Mouse (Mus musculus) forebrain, embryonic 11.5 days (tissue): ENCODE results near the gene Gpr50. TPM values are rescaled to one million over a fixed set of nuclear protein-coding genes. Genes with fewer than 3 reads are reported as not detected.

Experiments used
- ATAC-seq: fragments of 200-750 bp; cut with Nextera tagmentation; replicated peaks from 2 replicates; pipeline ENCODE4 v1.8.0; 2017; ENCODE audit warnings: moderate TSS enrichment; ENCODE audit not compliant: low FRiP score
- DNase-seq: peaks from one replicate; pipeline ENCODE4 v3.0.0-alpha.2; 2017; ENCODE audit warnings: low spot score
- H3K27ac ChIP-seq: fragments of 300-500 bp; sonication (generic); 2 replicates; pipeline ENCODE4 v1.5.1; 2014; ENCODE audit warnings: low read depth, low read length
- H3K27me3 ChIP-seq: fragments of 300-500 bp; sonication (generic); 2 replicates; pipeline ENCODE4 v1.6.1; 2014; ENCODE audit warnings: mild to moderate bottlenecking, low read length, mixed read lengths; ENCODE audit not compliant: control insufficient read depth, insufficient read depth
- H3K36me3 ChIP-seq: fragments of 300-500 bp; sonication (generic); 2 replicates; pipeline ENCODE4 v1.6.1; 2014; ENCODE audit warnings: mild to moderate bottlenecking, low read length, moderate library complexity, mixed read lengths; ENCODE audit not compliant: control insufficient read depth, insufficient read depth
- H3K4me1 ChIP-seq: fragments of 300-500 bp; sonication (generic); replicated peaks from 2 replicates; pipeline ENCODE4 v1.6.1; 2014; ENCODE audit warnings: low read length, mixed read lengths; ENCODE audit not compliant: control insufficient read depth, insufficient read depth
- H3K4me2 ChIP-seq: fragments of 300-500 bp; sonication (generic); 2 replicates; pipeline ENCODE4 v1.6.1; 2014; ENCODE audit warnings: low read depth, mild to moderate bottlenecking, low read length, moderate library complexity, mixed read lengths; ENCODE audit not compliant: severe bottlenecking
- H3K4me3 ChIP-seq: fragments of 300-500 bp; sonication (generic); 2 replicates; pipeline ENCODE4 v1.5.1; 2014; ENCODE audit warnings: low read depth, low read length
- H3K9ac ChIP-seq: fragments of 300-500 bp; sonication (generic); 2 replicates; pipeline ENCODE4 v1.6.1; 2014; ENCODE audit warnings: low read length
- H3K9me3 ChIP-seq: fragments of 300-500 bp; sonication (generic); 2 replicates; pipeline ENCODE4 v1.6.1; 2016; ENCODE audit warnings: low read length, mixed read lengths; ENCODE audit not compliant: control insufficient read depth
- WGBS: fragments of 180-500 bp; shearing (Covaris S2); extraction: QIAGEN DNeasy Blood & Tissue Kit; methylation state at CpG from one replicate; pipeline ENCODE4 v1.1.7; 2014; 5-methylcytosine and 5-hydroxymethylcytosine counted together
- polyA plus RNA-seq: library from polyadenylated mRNA; unstranded; fragments of >200 nt; fragmentation: Nextera tagmentation; extraction: Ambion mirVana; gene quantifications from 2 replicates; pipeline ENCODE4 v1.2.1, GENCODE M21; 2014

Gpr50 gene
- 5.2 and 6.2 TPM in 2 replicates for polyA plus RNA-seq

GRCm38 (mm10) chrX:71663374-71663773, at the start of gene Gpr50:
Gene Gpr50, plus strand, starts transcription at chrX:71663667.
- Histone ChIP-seq H3K4me2 (peak within 1 kb of the TSS; percentile 64), H3K27ac (no peak within 1 kb of the TSS), H3K9ac (peak within 1 kb of the TSS; percentile 45), H3K36me3 (no peaks in the 10 kb centered on the region), H3K27me3 (peaks cover 52% of the 10 kb centered on the region), H3K4me3 (peak within 1 kb of the TSS; percentile 37), H3K9me3 (peaks cover 5% of the 10 kb centered on the region; the same call in 1 of the 2 replicates), H3K4me1 (no peaks in the 10 kb centered on the region)
- ATAC-seq (peak; percentile 60; the same call in 1 of the 2 replicates), DNase-seq (no peak)
- WGBS = 28% methylated on average over 9 of the region's 9 CpGs

GRCm38 (mm10) chrX:71622286-71622685, 41.2 kb upstream of the Gpr50 start:
- WGBS = 79% methylated on average over 1 of the region's 1 CpGs
- H3K4me2 ChIP-seq = no peak overlapping the region
- ATAC-seq (no peak), DNase-seq (no peak)
- no peak overlapping the region for H3K9ac ChIP-seq
- H3K36me3 ChIP-seq = no peaks in the 10 kb centered on the region
- no peaks in the 10 kb centered on the region for H3K27me3 ChIP-seq
- H3K4me1 ChIP-seq = no peaks in the 10 kb centered on the region
- H3K9me3 ChIP-seq = no peaks in the 10 kb centered on the region
- no peak overlapping the region for H3K4me3 ChIP-seq
- H3K27ac ChIP-seq = no peak overlapping the region

GRCm38 (mm10) chrX:71623843-71624242, 39.6 kb upstream of the Gpr50 start:
- DNase-seq (peak; percentile 60), ATAC-seq (no peak)
- no peak overlapping the region for H3K4me2 ChIP-seq
- no peak overlapping the region for H3K9ac ChIP-seq
- no peak overlapping the region for H3K27ac ChIP-seq
- 7% methylated on average over 1 of the region's 1 CpGs for WGBS
- H3K4me1 ChIP-seq = no peaks in the 10 kb centered on the region
- no peaks in the 10 kb centered on the region for H3K9me3 ChIP-seq
- H3K36me3 ChIP-seq = no peaks in the 10 kb centered on the region
- no peaks in the 10 kb centered on the region for H3K27me3 ChIP-seq
- H3K4me3 ChIP-seq = no peak overlapping the region

- Histone ChIP-seq H3K36me3 (no peaks in the 10 kb centered on the region), H3K27me3 (no peaks in the 10 kb centered on the region), H3K4me1 (no peaks in the 10 kb centered on the region), H3K27ac (no peak overlapping the region), H3K9me3 (no peaks in the 10 kb centered on the region), H3K9ac (no peak overlapping the region), H3K4me3 (no peak overlapping the region), H3K4me2 (no peak overlapping the region)
- ATAC-seq = no peak
- DNase-seq = peak; percentile 57
- 20% methylated on average over 4 of the region's 4 CpGs for WGBS
These were observed 35.2 kb upstream of the Gpr50 start for GRCm38 (mm10) chrX:71628306-71628705.

GRCm38 (mm10) chrX:71630709-71631108, 32.8 kb upstream of the Gpr50 start:
- Histone ChIP-seq H3K4me1 (no peaks in the 10 kb centered on the region), H3K9me3 (no peaks in the 10 kb centered on the region), H3K36me3 (no peaks in the 10 kb centered on the region), H3K4me3 (no peak overlapping the region), H3K9ac (no peak overlapping the region), H3K27ac (no peak overlapping the region), H3K4me2 (no peak overlapping the region), H3K27me3 (no peaks in the 10 kb centered on the region)
- DNase-seq (no peak), ATAC-seq (no peak)
- WGBS = 61% methylated on average over 4 of the region's 4 CpGs

GRCm38 (mm10) chrX:71631130-71631529, 32.3 kb upstream of the Gpr50 start:
- H3K9me3 ChIP-seq = no peaks in the 10 kb centered on the region
- ATAC-seq (no peak), DNase-seq (no peak)
- no peaks in the 10 kb centered on the region for H3K27me3 ChIP-seq
- H3K27ac ChIP-seq = no peak overlapping the region
- H3K36me3 ChIP-seq = no peaks in the 10 kb centered on the region
- H3K4me3 ChIP-seq = no peak overlapping the region
- H3K4me1 ChIP-seq = no peaks in the 10 kb centered on the region
- no peak overlapping the region for H3K4me2 ChIP-seq
- no peak overlapping the region for H3K9ac ChIP-seq
- 47% methylated on average over 1 of the region's 1 CpGs for WGBS

- no peak overlapping the region for H3K4me3 ChIP-seq
- DNase-seq = peak; percentile 62
- under 1% methylated on average over 6 of the region's 6 CpGs for WGBS
- H3K4me2 ChIP-seq = no peak overlapping the region
- no peak for ATAC-seq
- H3K9me3 ChIP-seq = no peaks in the 10 kb centered on the region
- H3K27me3 ChIP-seq = no peaks in the 10 kb centered on the region; the same call in 1 of the 2 replicates
- H3K36me3 ChIP-seq = no peaks in the 10 kb centered on the region
- no peak overlapping the region for H3K9ac ChIP-seq
- H3K27ac ChIP-seq = no peak overlapping the region
- H3K4me1 ChIP-seq = no peaks in the 10 kb centered on the region
These were observed 15.5 kb upstream of the Gpr50 start for GRCm38 (mm10) chrX:71647958-71648357.

GRCm38 (mm10) chrX:71648434-71648833, 15.0 kb upstream of the Gpr50 start:
- Histone ChIP-seq H3K4me1 (no peaks in the 10 kb centered on the region), H3K9ac (no peak overlapping the region), H3K9me3 (no peaks in the 10 kb centered on the region), H3K27me3 (no peaks in the 10 kb centered on the region; the same call in 1 of the 2 replicates), H3K27ac (no peak overlapping the region), H3K36me3 (no peaks in the 10 kb centered on the region), H3K4me3 (no peak overlapping the region), H3K4me2 (no peak overlapping the region)
- no peak for DNase-seq
- ATAC-seq = peak; percentile 27; the same call in 1 of the 2 replicates
- 14% methylated on average over 1 of the region's 1 CpGs for WGBS

GRCm38 (mm10) chrX:71648848-71649454, 14.5 kb upstream of the Gpr50 start:
- H3K4me2 ChIP-seq = no peak overlapping the region
- no peak overlapping the region for H3K27ac ChIP-seq
- DNase-seq (peak; percentile 65), ATAC-seq (peak; percentile 58; the same call in 1 of the 2 replicates)
- no peaks in the 10 kb centered on the region for H3K36me3 ChIP-seq
- H3K4me3 ChIP-seq = no peak overlapping the region
- H3K27me3 ChIP-seq = no peaks in the 10 kb centered on the region; the same call in 1 of the 2 replicates
- H3K4me1 ChIP-seq = no peaks in the 10 kb centered on the region
- no peak overlapping the region for H3K9ac ChIP-seq
- no peaks in the 10 kb centered on the region for H3K9me3 ChIP-seq
- WGBS = 48% methylated on average over 6 of the region's 6 CpGs
